ENCODE assay signal across 8 mouse cellular contexts in genomic region chrX:12760501-12760900, GRCm38 (mm10). TPM values are rescaled to one million over a fixed set of nuclear protein-coding genes. Genes with fewer than 3 reads are reported as not detected.
DNase-seq lines count a peak whose midpoint lies in the region; ATAC-seq and TF ChIP-seq lines count a peak whose summit lies in the region.

No protein-coding gene starts in this region.

- no peaks in the 10 kb centered on the region for H3K36me3 ChIP-seq in kidney, embryonic 16.5 days (ENCODE audit: insufficient read depth, low read length)
- H3K36me3 ChIP-seq in hindbrain, embryonic 12.5 days: no peaks in the 10 kb centered on the region
- no peaks in the 10 kb centered on the region for H3K36me3 ChIP-seq in midbrain, embryonic 13.5 days

- no peaks in the 10 kb centered on the region; the same call in 1 of the 2 replicates for H3K9me3 ChIP-seq in kidney, embryonic 16.5 days (ENCODE audit: low read length)
- no peaks in the 10 kb centered on the region for H3K9me3 ChIP-seq in hindbrain, embryonic 12.5 days (replicated peaks)
- no peaks in the 10 kb centered on the region for H3K9me3 ChIP-seq in midbrain, embryonic 13.5 days

- no peak overlapping the region for H3K27ac ChIP-seq in kidney, embryonic 16.5 days (ENCODE audit: low read length)
- H3K27ac ChIP-seq in bone marrow, adult 2 months (ENCODE audit: control insufficient read depth, insufficient read depth, low read depth, low read length, poor library complexity): no peak overlapping the region
- H3K27ac ChIP-seq in hindbrain, embryonic 12.5 days: no peak overlapping the region
- no peak overlapping the region for H3K27ac ChIP-seq in midbrain, embryonic 13.5 days

- no peak for ATAC-seq in kidney, embryonic 16.5 days (ENCODE audit: low FRiP score, low TSS enrichment)
- ATAC-seq in hindbrain, embryonic 12.5 days (ENCODE audit: low FRiP score): no peak
- no peak for ATAC-seq in midbrain, embryonic 13.5 days
- no peak for ATAC-seq in monocyte, adult 5-6 weeks (replicated peaks; ENCODE audit: insufficient number of reproducible peaks, low FRiP score, low TSS enrichment, poor library complexity, severe bottlenecking)

- peak overlapping the region; percentile 57 for H3K4me2 ChIP-seq in kidney, embryonic 16.5 days (replicated peaks; ENCODE audit: low read depth, low read length)
- peak overlapping the region; percentile 56 for H3K4me2 ChIP-seq in hindbrain, embryonic 12.5 days (replicated peaks)
- peak overlapping the region; percentile 63 for H3K4me2 ChIP-seq in midbrain, embryonic 13.5 days (replicated peaks)

- no peak for TF ChIP-seq CTCF in bone marrow, adult 2 months (IDR thresholded peaks at IDR 0.05; ENCODE audit: control insufficient read depth, insufficient read depth, low read length)

- no peak for DNase-seq in kidney, postnatal 4 days
- DNase-seq in frontal cortex, postnatal 10 days (ENCODE audit: low spot score in 2 of 2): no peak
- no peak for DNase-seq in left cerebral cortex, postnatal 36 days (ENCODE audit: low spot score in 2 of 2)

- H3K4me1 ChIP-seq in kidney, embryonic 16.5 days (ENCODE audit: insufficient read depth, low read length): peaks cover 12% of the 10 kb centered on the region; the same call in 1 of the 2 replicates
- no peaks in the 10 kb centered on the region for H3K4me1 ChIP-seq in bone marrow, adult 2 months (ENCODE audit: control insufficient read depth, insufficient read depth, low read length)
- peaks cover 8% of the 10 kb centered on the region; the same call in 1 of the 2 replicates for H3K4me1 ChIP-seq in hindbrain, embryonic 12.5 days
- peaks cover 14% of the 10 kb centered on the region for H3K4me1 ChIP-seq in midbrain, embryonic 13.5 days (replicated peaks)

- intact Hi-C loops in left cerebral cortex, postnatal 36 days (cut with DNase I): loop anchor here (5.0 kb wide), 1 partner anchor 312 kb away; the partner anchor contains the start of gene Usp9x

- WGBS in kidney, embryonic 16.5 days: 24% methylated on average over 8 of the region's 8 CpGs
- 11% methylated on average over 8 of the region's 8 CpGs for WGBS in bone marrow, adult 2 months
- 19% methylated on average over 8 of the region's 8 CpGs for WGBS in hindbrain, embryonic 12.5 days
- WGBS in midbrain, embryonic 13.5 days: 31% methylated on average over 8 of the region's 8 CpGs

- peaks cover 15% of the 10 kb centered on the region; the same call in 1 of the 2 replicates for H3K27me3 ChIP-seq in kidney, embryonic 16.5 days (ENCODE audit: insufficient read depth, low read length)
- H3K27me3 ChIP-seq in hindbrain, embryonic 12.5 days: peaks cover 13% of the 10 kb centered on the region
- H3K27me3 ChIP-seq in midbrain, embryonic 13.5 days: no peaks in the 10 kb centered on the region; the same call in 1 of the 2 replicates

- peak overlapping the region; percentile 53 for H3K9ac ChIP-seq in kidney, embryonic 16.5 days (replicated peaks; ENCODE audit: low read length)
- peak overlapping the region; percentile 84 for H3K9ac ChIP-seq in hindbrain, embryonic 12.5 days
- peak overlapping the region; percentile 81 for H3K9ac ChIP-seq in midbrain, embryonic 13.5 days (replicated peaks)

- no peak for TF ChIP-seq POLR2A in bone marrow, adult 2 months (IDR thresholded peaks at IDR 0.05; ENCODE audit: borderline replicate concordance, control insufficient read depth, low read depth, low read length)

- peak overlapping the region; percentile 67 for H3K4me3 ChIP-seq in kidney, embryonic 16.5 days (ENCODE audit: low read length)
- H3K4me3 ChIP-seq in bone marrow, adult 2 months (replicated peaks; ENCODE audit: control insufficient read depth, low read depth, low read length): peak overlapping the region; percentile 93
- peak overlapping the region; percentile 68 for H3K4me3 ChIP-seq in hindbrain, embryonic 12.5 days
- H3K4me3 ChIP-seq in midbrain, embryonic 13.5 days (replicated peaks): peak overlapping the region; percentile 64

RNA-seq across cellular contexts. Expression of gene Med14, which starts 1.4 kb away (rescaled TPM):
- 10.0 and 11.2 TPM in 2 replicates for polyA plus RNA-seq in kidney, embryonic 16.5 days (2015; fragmentation: Nextera tagmentation; extraction: Ambion mirVana)
- polyA plus RNA-seq in bone marrow, adult 2 months (2011; ENCODE audit: insufficient read depth, insufficient read length, low replicate concordance, missing spikeins): 5.5 TPM in 2 replicates
- 19.4 and 23.2 TPM in 2 replicates for polyA plus RNA-seq in hindbrain, embryonic 12.5 days (2016; fragmentation: Nextera tagmentation; extraction: Ambion mirVana)
- polyA plus RNA-seq in midbrain, embryonic 13.5 days (2015; fragmentation: Nextera tagmentation; extraction: Ambion mirVana): 11.7 and 14.5 TPM in 2 replicates
- total RNA-seq in monocyte, adult 5-6 weeks (2017): 10.7 to 24.7 TPM (median 15.0 TPM) in 3 replicates
- total RNA-seq in left cerebral cortex, postnatal 36 days (2021): 10 to 100 TPM; 73.2 to 74.7 TPM
